Mouse (Mus musculus): ENCODE results near the gene Foxe1. TPM values are rescaled to one million over a fixed set of nuclear protein-coding genes. Genes with fewer than 3 reads are reported as not detected.

Foxe1 gene
- polyA plus RNA-seq (2012; rRNA removed; ENCODE audit: low replicate concordance) = 0.04 TPM in 1 of 2 replicates, not detected in the other

GRCm38 (mm10) chr4:46343596-46344260, at the start of gene Foxe1:
Gene Foxe1, plus strand, starts transcription at chr4:46343609.

GRCm38 (mm10) chr4:46389013-46389611, 45.7 kb downstream of the Foxe1 start, which contains the start of gene Trmo:
Gene Trmo, minus strand, starts transcription at chr4:46389437.

Other genes starting within 250 kb of the Foxe1 start
- 15.1 and 27.6 TPM in 2 replicates for gene Ncbp1, start 205.0 kb upstream of the Foxe1 start, polyA plus RNA-seq (2012; rRNA removed; ENCODE audit: low replicate concordance)
- gene Tstd2, start 204.9 kb upstream of the Foxe1 start, polyA plus RNA-seq (2012; rRNA removed; ENCODE audit: low replicate concordance) = 11.9 and 21.1 TPM in 2 replicates
- 8.7 and 31.2 TPM in 2 replicates for gene Xpa, start 147.3 kb upstream of the Foxe1 start, polyA plus RNA-seq (2012; rRNA removed; ENCODE audit: low replicate concordance)
- 5.5 and 6.4 TPM in 2 replicates for gene Trmo, start 45.8 kb downstream of the Foxe1 start, polyA plus RNA-seq (2012; rRNA removed; ENCODE audit: low replicate concordance)
- gene Hemgn, start 69.9 kb downstream of the Foxe1 start, polyA plus RNA-seq (2012; rRNA removed; ENCODE audit: low replicate concordance) = 0.09 TPM in 1 of 2 replicates, not detected in the other
- gene Anp32b, start 107.3 kb downstream of the Foxe1 start, polyA plus RNA-seq (2012; rRNA removed; ENCODE audit: low replicate concordance) = 7.1 and 35.1 TPM in 2 replicates
- 22.9 and 23.7 TPM in 2 replicates for gene Nans, start 145.6 kb downstream of the Foxe1 start, polyA plus RNA-seq (2012; rRNA removed; ENCODE audit: low replicate concordance)
- 11.0 and 54.5 TPM in 2 replicates for gene Trim14, start 192.5 kb downstream of the Foxe1 start, polyA plus RNA-seq (2012; rRNA removed; ENCODE audit: low replicate concordance)